Mouse (Mus musculus): ENCODE measurements around the gene B230217C12Rik.

- TF ChIP-seq POLR2A (IDR thresholded peaks at IDR 0.05; ENCODE audit: insufficient read depth, low read depth, low read length) (no peak), CTCF (IDR thresholded peaks at IDR 0.05; ENCODE audit: insufficient read depth, low read depth, low read length) (no peak)
Measured at GRCm38 (mm10) chr11:97833352-97833751, 7.2 kb upstream of the B230217C12Rik start.

Data from olfactory bulb, adult 2 months (tissue).